Mouse (Mus musculus) heart, adult 2 months (tissue): ENCODE results near the gene Gm9573.

Experiments used
- CTCF ChIP-seq: fragments of 200-600 bp; IDR thresholded peaks from 2 replicates; pipeline ENCODE4 v1.8.1; 2022; ENCODE audit warnings: antibody characterized with exemption, mild to moderate bottlenecking, moderate library complexity
- EP300 ChIP-seq: fragments of 200-500 bp; IDR thresholded peaks from 2 replicates; pipeline ENCODE4 v1.6.1; 2011; ENCODE audit warnings: low read depth, low read length, control low read depth; ENCODE audit not compliant: insufficient read depth
- POLR2A ChIP-seq: fragments of 200-500 bp; IDR thresholded peaks from 2 replicates; pipeline ENCODE4 v1.6.1; 2011; ENCODE audit warnings: mild to moderate bottlenecking, low read depth, low read length, control low read depth; ENCODE audit not compliant: insufficient read depth

DNA sequence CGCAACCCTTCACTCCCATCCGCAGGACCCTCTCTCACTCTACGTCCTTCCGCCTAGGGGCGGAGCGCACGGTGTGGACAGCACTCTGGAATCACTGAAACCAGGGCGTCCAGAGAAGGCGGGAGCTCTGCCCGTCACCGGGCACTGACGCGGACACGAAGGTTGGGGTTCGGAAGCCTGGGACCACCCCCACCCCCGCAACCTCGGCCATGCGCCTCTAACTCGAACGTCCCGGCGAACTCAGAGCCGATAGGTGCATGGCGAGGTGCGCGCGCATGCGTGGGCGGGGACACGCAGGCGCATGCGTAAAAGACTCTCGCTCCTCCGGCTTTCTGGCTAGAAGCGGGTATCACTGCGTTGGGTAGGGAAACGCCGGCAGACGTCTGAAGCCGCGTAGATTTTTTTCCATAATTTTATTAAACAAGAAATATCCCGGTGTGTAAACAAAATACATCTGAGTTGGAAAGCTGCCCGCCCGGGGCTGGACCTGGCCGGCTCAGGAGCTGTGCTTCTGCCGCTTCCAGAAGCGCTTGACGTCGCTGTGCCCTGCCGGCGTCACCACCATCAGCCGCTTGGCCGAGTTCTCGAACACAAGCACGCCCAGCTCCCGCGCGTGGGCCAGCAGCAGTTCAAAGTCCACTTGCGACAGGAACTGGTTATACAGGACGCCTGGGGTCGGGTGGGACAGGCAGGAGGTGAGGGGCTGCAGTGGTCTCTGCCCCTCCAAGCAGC is 41.1 kb upstream of the Gm9573 start, which contains the start of gene Vars2:
- TF ChIP-seq POLR2A (peak; percentile 93), CTCF (0 out of 2 replicates have a peak, but pooled peaks have one; percentile 21), EP300 (0 out of 2 replicates have a peak, but pooled peaks have one; percentile 17)
